Mouse (Mus musculus) hindbrain, postnatal 0 days (tissue): ENCODE results near the gene Fam155a. TPM values are rescaled to one million over a fixed set of nuclear protein-coding genes. Genes with fewer than 3 reads are reported as not detected.

Experiments
- ATAC-seq: fragments of 200-750 bp; cut with Nextera tagmentation; 2 replicates; pipeline ENCODE4 v1.8.0; 2017; ENCODE audit warnings: mild to moderate bottlenecking, moderate TSS enrichment, moderate library complexity
- DNase-seq: peaks from one replicate; pipeline ENCODE4 v3.0.0-alpha.2; 2015; ENCODE audit warnings: low spot score
- H3K27ac ChIP-seq: fragments of 300-500 bp; sonication (generic); 2 replicates; pipeline ENCODE4 v1.5.1; 2014; ENCODE audit warnings: mild to moderate bottlenecking
- H3K27me3 ChIP-seq: fragments of 300-500 bp; sonication (generic); 2 replicates; pipeline ENCODE4 v1.6.1; 2014; ENCODE audit warnings: low read length, mixed read lengths; ENCODE audit not compliant: insufficient read depth
- H3K36me3 ChIP-seq: fragments of 300-500 bp; sonication (generic); 2 replicates; pipeline ENCODE4 v1.6.1; 2014; ENCODE audit warnings: low read length, mixed read lengths; ENCODE audit not compliant: insufficient read depth
- H3K4me1 ChIP-seq: fragments of 300-500 bp; sonication (generic); 2 replicates; pipeline ENCODE4 v1.6.1; 2014; ENCODE audit warnings: antibody characterized with exemption, low read length, mixed read lengths; ENCODE audit not compliant: insufficient read depth
- H3K4me2 ChIP-seq: fragments of 300-500 bp; sonication (generic); 2 replicates; pipeline ENCODE4 v1.6.1; 2014; ENCODE audit warnings: low read depth, mild to moderate bottlenecking, low read length, moderate library complexity, mixed read lengths
- H3K4me3 ChIP-seq: fragments of 300-500 bp; sonication (generic); 2 replicates; pipeline ENCODE4 v1.5.1; 2014; ENCODE audit warnings: low read length
- H3K9ac ChIP-seq: fragments of 300-500 bp; sonication (generic); replicated peaks from 2 replicates; pipeline ENCODE4 v1.6.1; 2014; ENCODE audit warnings: mild to moderate bottlenecking, low read length, moderate library complexity, mixed read lengths
- H3K9me3 ChIP-seq: fragments of 300-500 bp; sonication (generic); 2 replicates; pipeline ENCODE4 v1.6.1; 2016; ENCODE audit warnings: low read length, mixed read lengths
- CTCF ChIP-seq: IDR thresholded peaks from 2 replicates; pipeline ENCODE4 v1.5.1; 2016; ENCODE audit warnings: antibody characterized with exemption, control low read depth, low read depth
- WGBS: fragments of 180-500 bp; shearing (Covaris S2); extraction: QIAGEN DNeasy Blood & Tissue Kit; methylation state at CpG from one replicate; pipeline ENCODE4 v1.1.7; 2014; 5-methylcytosine and 5-hydroxymethylcytosine counted together
- polyA plus RNA-seq: library from polyadenylated mRNA; unstranded; fragments of >200 nt; fragmentation: Nextera tagmentation; extraction: Ambion mirVana; gene quantifications from 2 replicates; pipeline ENCODE4 v1.2.1, GENCODE M21; 2015
- total RNA-seq: library from RNA; depleted of rRNA; stranded (reverse); fragments of >200 nt; gene quantifications from 2 replicates; pipeline ENCODE4 v1.2.3, GENCODE M21; 2014

Fam155a gene
- total and polyA plus RNA-seq, 2 experiments from 2014 or later, result 34.0 to 117 TPM

- Histone ChIP-seq H3K4me3 (no peak overlapping the region), H3K27ac (no peak overlapping the region), H3K4me1 (no peaks in the 10 kb centered on the region), H3K36me3 (no peaks in the 10 kb centered on the region), H3K27me3 (no peaks in the 10 kb centered on the region), H3K9me3 (no peaks in the 10 kb centered on the region), H3K9ac (no peak overlapping the region), H3K4me2 (0 out of 2 replicates have a peak overlapping the region, but pooled peaks have one; percentile 13)
- no peak for DNase-seq
- no peak for TF ChIP-seq CTCF
- ATAC-seq, result no peak
- WGBS, result 37% methylated on average over 6 of the region's 6 CpGs
Measured at GRCm38 (mm10) chr8:9335933-9336303, 435.0 kb downstream of the Fam155a start.

GRCm38 (mm10) chr8:9335285-9335932 is 435.6 kb downstream of the Fam155a start:
- no peak for ATAC-seq
- Histone ChIP-seq H3K4me2 (no peak overlapping the region), H3K4me3 (no peak overlapping the region)

GRCm38 (mm10) chr8:9332766-9333165 is 438.2 kb downstream of the Fam155a start:
- no peak for TF ChIP-seq CTCF
- Histone ChIP-seq H3K4me1 (no peaks in the 10 kb centered on the region), H3K27me3 (no peaks in the 10 kb centered on the region), H3K4me3 (no peak overlapping the region), H3K9me3 (no peaks in the 10 kb centered on the region), H3K27ac (no peak overlapping the region), H3K36me3 (no peaks in the 10 kb centered on the region), H3K9ac (no peak overlapping the region), H3K4me2 (no peak overlapping the region)
- no peak for ATAC-seq
- WGBS, result 89% methylated on average over 2 of the region's 2 CpGs
- no peak for DNase-seq

More at GRCm38 (mm10) chr8:9335285-9335932, 435.6 kb downstream of the Fam155a start:
- Histone ChIP-seq H3K36me3 (no peaks in the 10 kb centered on the region), H3K27me3 (no peaks in the 10 kb centered on the region), H3K27ac (no peak overlapping the region), H3K9me3 (no peaks in the 10 kb centered on the region), H3K9ac (no peak overlapping the region), H3K4me1 (no peaks in the 10 kb centered on the region)
- no peak for DNase-seq
- 65% methylated on average over 10 of the region's 10 CpGs for WGBS
- TF ChIP-seq CTCF, result no peak

GRCm38 (mm10) chr8:9309456-9309855 is 461.5 kb downstream of the Fam155a start:
- Histone ChIP-seq H3K4me1 (no peaks in the 10 kb centered on the region), H3K27ac (no peak overlapping the region), H3K4me2 (no peak overlapping the region), H3K36me3 (no peaks in the 10 kb centered on the region), H3K9ac (no peak overlapping the region), H3K4me3 (no peak overlapping the region), H3K9me3 (no peaks in the 10 kb centered on the region), H3K27me3 (no peaks in the 10 kb centered on the region)
- WGBS, result 34% methylated on average over 8 of the region's 8 CpGs
- no peak for TF ChIP-seq CTCF
- DNase-seq (peak; percentile 43), ATAC-seq (no peak)

- 59% methylated on average over 6 of the region's 6 CpGs for WGBS
- Histone ChIP-seq H3K4me3 (no peak overlapping the region), H3K9me3 (no peaks in the 10 kb centered on the region), H3K36me3 (no peaks in the 10 kb centered on the region), H3K9ac (no peak overlapping the region), H3K4me2 (no peak overlapping the region), H3K27ac (no peak overlapping the region), H3K4me1 (no peaks in the 10 kb centered on the region), H3K27me3 (no peaks in the 10 kb centered on the region)
- DNase-seq, result peak; percentile 7
- no peak for ATAC-seq
- TF ChIP-seq CTCF, result no peak
Measured at GRCm38 (mm10) chr8:9303526-9304135, 467.3 kb downstream of the Fam155a start.

- DNase-seq, result no peak
Measured at GRCm38 (mm10) chr8:9295046-9295445, 475.9 kb downstream of the Fam155a start.

GRCm38 (mm10) chr8:9292532-9292931 is 478.4 kb downstream of the Fam155a start:
- 65% methylated on average over 2 of the region's 2 CpGs for WGBS
- no peak for ATAC-seq
- H3K4me1 ChIP-seq, result no peaks in the 10 kb centered on the region
- no peak for DNase-seq
- no peaks in the 10 kb centered on the region for H3K9me3 ChIP-seq
- H3K36me3 ChIP-seq, result no peaks in the 10 kb centered on the region
- H3K4me2 ChIP-seq, result no peak overlapping the region
- H3K4me3 ChIP-seq, result no peak overlapping the region
- no peaks in the 10 kb centered on the region for H3K27me3 ChIP-seq
- TF ChIP-seq CTCF, result no peak
- no peak overlapping the region for H3K27ac ChIP-seq
- H3K9ac ChIP-seq, result no peak overlapping the region

More at GRCm38 (mm10) chr8:9295046-9295445, 475.9 kb downstream of the Fam155a start:
- H3K36me3 ChIP-seq, result no peaks in the 10 kb centered on the region
- 62% methylated on average over 2 of the region's 2 CpGs for WGBS
- H3K9ac ChIP-seq, result no peak overlapping the region
- no peak for TF ChIP-seq CTCF
- no peak overlapping the region for H3K27ac ChIP-seq
- no peaks in the 10 kb centered on the region for H3K27me3 ChIP-seq
- H3K4me1 ChIP-seq, result no peaks in the 10 kb centered on the region
- H3K9me3 ChIP-seq, result no peaks in the 10 kb centered on the region
- H3K4me3 ChIP-seq, result no peak overlapping the region
- ATAC-seq, result no peak
- H3K4me2 ChIP-seq, result no peak overlapping the region
